Mouse (Mus musculus): ENCODE results near the gene Wdr24.
A peak's percentile ranks its signal among the peaks of the same experiment; 100 is the strongest.

Wdr24 gene

GRCm38 (mm10) chr17:25831451-25832281, 8.2 kb downstream of the Wdr24 start:
- no peak for DNase-seq (ENCODE audit: low spot score in 2 of 2)

- peak; percentile 99 for DNase-seq (ENCODE audit: low spot score in 2 of 2)
Observed at GRCm38 (mm10) chr17:25832436-25833290, 9.2 kb downstream of the Wdr24 start.

- peak; percentile 71 to 76 for DNase-seq (ENCODE audit: low spot score in 2 of 2)
Observed at GRCm38 (mm10) chr17:25833291-25833663, 9.8 kb downstream of the Wdr24 start, which contains the start of gene Stub1. TSS of gene Stub1 (minus strand) at chr17:25833404.

DNA sequence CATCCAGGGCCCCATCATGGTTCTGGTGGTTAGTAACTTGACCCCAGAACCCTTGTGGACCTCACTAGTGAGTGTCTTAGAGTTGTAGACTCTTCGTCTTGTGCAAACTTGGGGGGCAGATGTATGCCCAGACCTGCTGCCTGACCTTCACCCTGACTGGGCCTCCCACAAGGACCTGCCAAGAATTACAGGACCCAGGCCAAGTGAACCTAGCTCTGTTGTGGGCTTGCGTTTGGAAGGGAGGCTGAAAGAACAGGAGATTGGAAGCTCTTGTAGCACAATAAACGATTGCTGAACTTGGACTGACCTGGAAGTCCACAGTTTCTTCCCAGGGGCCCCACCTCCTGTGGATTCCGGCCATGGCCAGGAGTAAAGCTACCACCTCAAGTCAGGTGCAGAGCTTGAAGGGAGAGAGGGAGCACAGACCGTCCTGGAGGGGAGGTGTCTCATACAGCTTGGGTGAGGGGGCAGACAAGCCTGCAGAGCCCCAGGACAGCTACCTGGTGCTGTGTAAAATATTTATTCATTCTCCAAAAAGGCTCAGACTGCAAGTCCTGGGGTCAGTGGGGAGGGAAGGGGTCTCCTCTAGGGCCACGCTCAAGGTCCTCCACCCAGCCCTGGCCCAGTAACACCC, 10.7 kb downstream of the Wdr24 start:
- no peak for DNase-seq (ENCODE audit: low spot score in 2 of 2)

- no peak for DNase-seq (ENCODE audit: low spot score in 2 of 2)
Observed at GRCm38 (mm10) chr17:25834595-25835222, 11.3 kb downstream of the Wdr24 start.

GRCm38 (mm10) chr17:25835301-25835700, 11.9 kb downstream of the Wdr24 start:
- no peak for DNase-seq (ENCODE audit: low spot score in 2 of 2)

DNA sequence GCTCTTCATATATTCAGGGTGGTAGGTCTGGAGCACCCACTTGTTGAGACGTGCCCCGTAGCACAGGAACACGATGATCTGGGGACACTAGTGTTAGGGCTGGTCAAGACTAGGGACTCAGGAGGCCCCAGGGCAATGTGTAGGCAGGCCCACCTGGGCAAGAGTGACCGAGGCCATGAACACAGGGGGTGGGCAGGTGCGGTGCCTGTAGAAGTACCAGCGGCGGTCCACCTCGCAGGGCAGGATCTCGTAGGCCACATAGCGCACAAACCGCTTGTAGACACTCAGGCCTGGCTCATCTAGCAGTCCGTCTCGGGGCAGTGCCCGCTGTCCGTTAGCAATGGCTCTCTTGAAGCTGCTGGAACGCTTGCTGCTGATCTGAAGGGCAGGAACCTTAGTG, 12.4 kb downstream of the Wdr24 start:
- no peak for DNase-seq (ENCODE audit: low spot score in 2 of 2)

DNA sequence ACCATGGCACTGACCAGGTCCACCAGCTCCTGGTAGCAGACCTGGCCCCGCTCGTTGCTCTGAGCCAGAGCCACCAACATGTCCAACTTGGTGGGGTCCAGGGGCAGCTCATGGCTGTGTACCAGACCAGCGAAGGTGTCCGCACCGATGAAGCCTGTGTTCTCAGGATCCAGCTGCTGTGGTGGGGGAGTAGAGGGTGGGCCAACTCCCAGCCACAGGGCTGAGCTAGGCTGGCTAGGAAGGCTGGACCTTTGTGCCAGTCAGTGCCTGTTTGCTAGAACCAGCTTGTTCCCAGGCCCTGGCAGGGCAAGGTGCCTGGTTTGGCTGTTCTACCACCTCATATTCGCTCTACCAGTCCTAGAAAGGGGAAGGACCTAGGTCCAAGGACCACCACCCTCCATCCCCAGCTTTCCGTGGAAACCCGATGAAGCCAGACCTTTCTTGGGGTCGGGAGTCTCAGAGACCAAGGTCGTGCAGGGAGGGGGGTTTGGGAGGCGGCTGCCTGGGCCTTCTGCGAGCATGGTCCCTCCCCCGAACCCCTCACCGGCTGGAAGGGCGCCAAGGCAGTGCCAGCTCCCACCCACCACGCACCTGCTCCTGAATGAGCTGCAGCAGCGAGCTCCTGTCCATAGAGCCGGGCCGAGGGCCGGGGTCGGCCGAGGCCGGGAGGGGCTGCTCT, 13.1 kb downstream of the Wdr24 start:
- DNase-seq (ENCODE audit: low spot score in 2 of 2): no peak

DNA sequence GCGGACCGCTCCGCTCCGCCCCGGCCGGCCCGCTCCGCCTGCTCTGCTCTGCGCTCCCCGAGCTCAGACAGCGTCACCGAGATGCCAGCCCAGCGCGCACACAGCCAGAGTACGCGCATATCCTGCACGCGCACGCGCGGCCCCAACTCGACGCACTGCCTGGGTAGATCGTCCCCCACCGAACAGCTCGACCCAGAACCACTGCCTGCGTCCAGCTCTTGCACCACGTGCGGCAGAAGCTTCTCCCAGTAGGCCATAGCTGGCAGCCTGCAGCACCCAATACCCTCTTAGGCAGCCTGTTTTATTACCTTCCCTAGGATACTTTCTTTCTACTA, 13.6 kb downstream of the Wdr24 start, which contains the start of gene Rhbdl1:
TSS of gene Rhbdl1 (minus strand) at position 220 of the 335 bp plus-strand sequence.
- DNase-seq (ENCODE audit: low spot score in 2 of 2): no peak

- no peak for DNase-seq (ENCODE audit: low spot score in 2 of 2)
Observed at GRCm38 (mm10) chr17:25837533-25837932, 14.1 kb downstream of the Wdr24 start.

- no peak for DNase-seq (ENCODE audit: low spot score in 2 of 2)
Observed at GRCm38 (mm10) chr17:25838904-25839303, 15.5 kb downstream of the Wdr24 start.

- DNase-seq (ENCODE audit: low spot score in 2 of 2): no peak
Observed at GRCm38 (mm10) chr17:25839455-25840235, 16.2 kb downstream of the Wdr24 start.

DNA sequence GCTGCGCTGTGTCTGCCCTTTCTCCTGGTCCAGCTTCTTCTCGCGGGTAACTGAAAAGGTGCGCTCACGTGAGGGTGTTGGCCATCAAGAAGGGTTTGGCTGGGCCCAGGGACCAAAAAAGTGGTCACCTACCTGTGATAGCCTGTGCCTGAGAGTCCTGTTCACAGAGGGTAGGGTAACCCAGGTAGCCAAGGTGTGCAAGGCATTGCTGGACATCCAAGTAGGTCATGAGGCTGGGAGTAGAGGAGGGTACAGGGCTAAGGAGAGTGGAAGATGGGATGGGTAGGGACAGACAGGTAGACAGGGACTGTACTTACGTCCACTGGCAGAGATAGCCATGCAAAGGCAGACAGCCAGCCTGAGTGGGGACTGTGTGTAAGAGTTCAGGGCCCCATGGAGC, 17.1 kb downstream of the Wdr24 start:
- DNase-seq (ENCODE audit: low spot score in 2 of 2): no peak

DNA sequence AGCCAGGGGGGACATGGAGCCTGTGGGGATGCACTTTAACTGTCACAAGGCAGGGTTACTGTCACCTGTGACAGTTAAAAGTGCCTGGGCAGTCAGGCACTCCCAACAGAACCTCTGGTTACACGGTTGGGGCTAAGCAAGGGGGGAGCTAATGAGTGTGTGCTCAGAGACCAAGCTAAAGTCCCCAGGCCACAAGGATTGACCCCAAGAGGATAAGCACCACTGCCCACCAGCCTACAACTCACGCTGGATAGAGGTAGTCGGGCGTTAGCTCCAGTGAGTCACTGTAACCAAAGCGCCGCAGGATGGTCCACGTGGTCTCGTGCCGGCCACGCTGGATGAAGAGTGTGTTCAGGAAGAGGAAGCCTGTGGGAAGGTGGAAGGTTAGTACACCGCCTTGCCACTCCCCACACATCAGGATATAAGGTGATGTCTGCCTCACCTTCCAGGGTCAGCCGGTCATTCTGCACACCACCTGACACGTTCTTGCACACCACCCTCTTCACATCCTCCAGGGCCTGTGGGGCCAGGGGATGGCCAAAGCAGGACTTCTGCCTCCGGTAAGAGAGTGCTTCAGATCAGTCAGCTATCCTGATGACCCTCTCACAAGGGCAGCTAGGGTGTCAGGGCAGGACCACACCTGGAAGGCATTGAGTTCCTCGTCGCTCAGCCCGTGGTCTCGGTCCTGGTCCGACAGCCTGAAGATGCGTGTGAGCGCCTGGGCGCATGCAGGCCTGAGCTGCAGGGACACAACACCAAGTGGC, 17.9 kb downstream of the Wdr24 start, which contains the start of gene Gm20683:
TSS of gene Gm20683 (minus strand) at position 647 of the 764 bp plus-strand sequence.
- no peak for DNase-seq (ENCODE audit: low spot score in 2 of 2)

- no peak for DNase-seq (ENCODE audit: low spot score in 2 of 2)
Observed at GRCm38 (mm10) chr17:25842509-25842908, 19.1 kb downstream of the Wdr24 start.

DNA sequence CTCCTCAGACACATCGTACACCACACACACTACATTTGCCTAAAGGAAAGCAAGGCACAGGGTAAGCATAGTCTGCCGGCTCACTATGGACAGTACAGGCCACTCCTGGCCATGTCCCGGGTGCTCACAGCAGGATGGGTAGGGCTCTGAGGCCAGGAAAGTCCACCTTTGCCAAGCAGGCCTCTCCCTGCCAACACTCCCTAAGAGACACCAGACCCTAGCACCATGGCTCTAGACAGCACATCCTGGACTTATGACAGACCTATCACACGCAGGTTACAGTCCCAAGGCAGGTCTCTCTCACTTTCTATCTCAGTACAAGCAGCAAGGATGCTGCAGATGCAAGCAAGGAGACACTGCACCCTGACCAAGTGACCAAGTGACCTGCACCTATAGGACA, 19.7 kb downstream of the Wdr24 start:
- no peak for DNase-seq (ENCODE audit: low spot score in 2 of 2)

DNA sequence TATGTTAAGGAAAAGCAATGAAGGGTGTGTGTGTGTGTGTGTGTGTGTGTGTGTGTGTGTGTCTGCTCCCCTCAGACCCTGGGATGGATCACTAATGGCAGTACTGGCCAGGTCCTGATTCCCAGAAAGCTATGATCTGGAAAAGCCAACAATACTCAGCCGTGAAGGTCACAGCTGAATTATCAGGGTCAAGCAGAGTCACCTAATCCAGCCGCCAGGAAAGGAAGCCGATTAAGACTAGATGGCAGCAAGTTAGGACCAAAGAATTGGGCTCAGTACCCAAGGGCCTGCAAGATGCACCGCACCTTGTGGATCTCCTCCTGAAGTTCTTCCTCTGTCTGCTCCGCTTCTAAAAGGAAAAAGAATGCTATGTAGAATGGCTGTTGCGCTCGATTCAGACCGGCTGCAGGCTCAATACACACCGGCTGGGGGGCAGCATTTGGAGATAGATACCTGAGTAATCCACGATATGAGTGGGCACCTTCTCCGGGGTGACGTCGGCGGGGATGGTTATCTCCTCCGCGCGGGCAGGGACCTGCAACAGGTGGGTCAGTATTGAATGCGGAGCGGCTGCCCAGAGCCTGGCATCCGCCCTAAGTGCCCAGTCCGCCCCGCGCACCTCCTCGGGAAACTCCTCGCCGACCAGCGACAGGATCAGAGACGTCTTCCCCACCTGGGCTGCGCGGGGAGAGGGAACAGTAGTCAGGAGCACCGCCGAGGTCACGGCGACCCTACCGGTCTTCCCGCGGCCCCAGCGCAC, 20.4 kb downstream of the Wdr24 start:
- DNase-seq (ENCODE audit: low spot score in 2 of 2): peak in 1 of 2 experiments; percentile 35

- DNase-seq (ENCODE audit: low spot score in 2 of 2): peak; percentile 97
Observed at GRCm38 (mm10) chr17:25844396-25844901, 21.0 kb downstream of the Wdr24 start, which contains the start of gene Rhot2. TSS of gene Rhot2 (minus strand) at chr17:25844851.
